Mouse (Mus musculus) lung, adult 2 months (tissue): ENCODE measurements at regions not wholly inside any gene's neighbourhood (a gene's known extent, or its start where the extent isn't known, plus 50 kb on each side); places are given as distances from the start of the nearest gene placed in this dataset.

Experiments used
- CTCF ChIP-seq: fragments of 200-500 bp; IDR thresholded peaks from 2 replicates; pipeline ENCODE4 v1.5.1; 2011; ENCODE audit warnings: mild to moderate bottlenecking, low read length, control low read depth; ENCODE audit not compliant: insufficient read depth
- POLR2A ChIP-seq: fragments of 200-500 bp; IDR thresholded peaks from 2 replicates; pipeline ENCODE4 v1.6.1; 2011; ENCODE audit warnings: low read depth, mild to moderate bottlenecking, control low read depth, low read length, borderline replicate concordance; ENCODE audit errors: extremely low read depth

GRCm38 (mm10) chr2:147298499-147298896 lies 63.2 kb upstream of the Pax1 start:
- no peak for TF ChIP-seq POLR2A
- TF ChIP-seq CTCF = no peak
